Comparison of ENCODE assay signal across 34 mouse cellular contexts in the genomic region with DNA sequence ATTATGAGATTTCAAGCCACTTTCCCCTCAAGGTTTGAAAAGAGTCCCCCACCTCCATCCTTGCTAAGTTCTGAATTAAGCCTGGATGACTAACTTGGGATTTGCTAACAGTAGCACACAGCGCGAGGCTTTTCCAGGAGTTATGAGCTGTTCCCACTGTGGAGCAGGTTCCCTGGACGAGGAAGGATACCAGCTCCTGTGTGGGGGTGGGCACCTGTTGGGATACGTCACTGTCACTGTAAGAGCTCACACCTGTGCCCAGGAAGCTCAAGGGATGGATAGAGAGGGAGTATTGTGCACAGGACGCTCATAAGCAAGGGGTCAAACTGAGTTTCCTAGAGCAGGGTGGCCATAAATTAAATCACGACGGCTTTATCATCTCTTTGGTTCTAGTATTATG.
"Had no signal": no experiment of that assay in that cellular context is flagged by ENCODE, and none has a peak within 500 bp of the region (broad histone marks: within the 10 kb centered on the region; RNA-seq: fewer than 3 reads in every experiment).

No protein-coding gene starts in this region.

- H3K4me3 ChIP-seq: heart, embryonic 12.5 days; heart, embryonic 13.5 days; heart, embryonic 15.5 days; hindbrain, embryonic 10.5 days; hindbrain, embryonic 12.5 days; hindbrain, embryonic 13.5 days; hindbrain, embryonic 15.5 days; intestine, embryonic 15.5 days; kidney, embryonic 15.5 days; layer of hippocampus, adult 2 months; left cerebral cortex, adult 2 months had no signal

- H3K27ac ChIP-seq: heart, embryonic 13.5 days; heart, embryonic 15.5 days; hindbrain, embryonic 10.5 days; hindbrain, embryonic 12.5 days; hindbrain, embryonic 13.5 days; hindbrain, embryonic 14.5 days; hindbrain, embryonic 15.5 days; hindbrain, postnatal 0 days; intestine, embryonic 15.5 days; kidney, embryonic 15.5 days; kidney, postnatal 0 days; layer of hippocampus, adult 2 months; left cerebral cortex, adult 2 months had no signal

- ATAC-seq: hindbrain, embryonic 16.5 days; hindbrain, postnatal 0 days; inflammation-experienced regulatory T-cells, adult 6 months; intestine, embryonic 15.5 days; intestine, embryonic 16.5 days; intestine, postnatal 0 days had no signal

- H3K4me2 ChIP-seq: heart, embryonic 12.5 days; heart, embryonic 13.5 days; heart, embryonic 15.5 days; hindbrain, embryonic 12.5 days; hindbrain, embryonic 13.5 days; hindbrain, embryonic 14.5 days; hindbrain, embryonic 15.5 days; intestine, embryonic 15.5 days; kidney, embryonic 15.5 days had no signal

- H3K27me3 ChIP-seq: heart, embryonic 12.5 days; heart, embryonic 13.5 days; heart, embryonic 15.5 days; hindbrain, embryonic 12.5 days; hindbrain, embryonic 13.5 days; hindbrain, embryonic 15.5 days; intestine, embryonic 15.5 days; kidney, embryonic 15.5 days had no signal

- H3K4me1 ChIP-seq: heart, embryonic 12.5 days; heart, embryonic 13.5 days; heart, embryonic 15.5 days; hindbrain, embryonic 12.5 days; hindbrain, embryonic 15.5 days; intestine, embryonic 15.5 days; kidney, embryonic 15.5 days had no signal

- H3K9me3 ChIP-seq: heart, embryonic 12.5 days; heart, embryonic 13.5 days; heart, embryonic 15.5 days; hindbrain, embryonic 10.5 days; hindbrain, embryonic 12.5 days; hindbrain, embryonic 13.5 days; hindbrain, embryonic 15.5 days; intestine, embryonic 15.5 days; kidney, embryonic 15.5 days had no signal

- DNase-seq: heart, postnatal 10 days; heart, postnatal 14 days; heart, postnatal 36 days; heart, postnatal 4 days; kidney, adult 11 months; kidney, adult 18-20 months; kidney, adult 2 months; kidney, adult 8-10 months; kidney, adult 9 months; kidney, postnatal 10 days; kidney, postnatal 14 days; kidney, postnatal 25 days; kidney, postnatal 36 days; kidney, postnatal 4 days; layer of hippocampus, adult 9-11 months; layer of hippocampus, postnatal 36 days had no signal

- H3K36me3 ChIP-seq: heart, embryonic 12.5 days; heart, embryonic 13.5 days; heart, embryonic 15.5 days; hindbrain, embryonic 10.5 days; hindbrain, embryonic 12.5 days; intestine, embryonic 15.5 days; kidney, embryonic 15.5 days had no signal

- H3K9ac ChIP-seq: heart, embryonic 12.5 days; heart, embryonic 13.5 days; heart, embryonic 15.5 days; hindbrain, embryonic 12.5 days; hindbrain, embryonic 13.5 days; hindbrain, embryonic 14.5 days; hindbrain, embryonic 15.5 days; intestine, embryonic 15.5 days; kidney, embryonic 15.5 days had no signal
